ENCODE assay signal across 8 mouse cellular contexts in genomic region chr17:55944866-55945682, GRCm38 (mm10). TPM values are rescaled to one million over a fixed set of nuclear protein-coding genes. Genes with fewer than 3 reads are reported as not detected.
A peak's percentile ranks its signal among the peaks of the same experiment; 100 is the strongest.
DNase-seq lines count a peak whose midpoint lies in the region; ATAC-seq and TF ChIP-seq lines count a peak whose summit lies in the region.
"Not testable (repeated sequence)": the region's sequence is repeated elsewhere in the genome, so short reads cannot be mapped to it uniquely, and the experiment has no call there.

No protein-coding gene starts in this region.

- peak; percentile 97 for DNase-seq in brain, adult 2 months (ENCODE audit: low read depth, low spot score)
- DNase-seq in kidney, postnatal 10 days = peak; percentile 95
- DNase-seq in naive thymus-derived CD4-positive, alpha-beta T cell, adult 2 months (ENCODE audit: low read depth) = peak; percentile 79

- not testable (repeated sequence) for H3K9me3 ChIP-seq in heart, embryonic 13.5 days; liver, embryonic 12.5 days (replicated peaks); stomach, embryonic 14.5 days (ENCODE audit: control insufficient read depth, low read depth, low read length)

- peak overlapping the region; percentile 74 for H3K4me2 ChIP-seq in heart, embryonic 13.5 days
- H3K4me2 ChIP-seq in liver, embryonic 12.5 days = peak overlapping the region; percentile 86
- H3K4me2 ChIP-seq in stomach, embryonic 14.5 days (replicated peaks; ENCODE audit: low read depth, low read length) = peak overlapping the region; percentile 82

- ATAC-seq in erythroid progenitor cell, adult 5-6 weeks (replicated peaks; ENCODE audit: low FRiP score, poor library complexity, severe bottlenecking) = peak; percentile 93
- peak; percentile 94 for ATAC-seq in heart, embryonic 13.5 days (ENCODE audit: extremely low read depth, insufficient number of reproducible peaks, low FRiP score, low TSS enrichment)
- ATAC-seq in liver, embryonic 12.5 days = peak; percentile 96
- peak; percentile 96 for ATAC-seq in stomach, embryonic 14.5 days (ENCODE audit: insufficient number of reproducible peaks, insufficient read depth, low FRiP score, low read depth)

- not testable (repeated sequence) for TF ChIP-seq CTCF in C2C12 (IDR thresholded peaks at IDR 0.05; ENCODE audit: control insufficient read depth, insufficient read depth, insufficient read length)

- not testable (repeated sequence) for H3K79me2 ChIP-seq in C2C12 (ENCODE audit: control insufficient read depth, insufficient read depth)

- H3K4me1 ChIP-seq in heart, embryonic 13.5 days = peaks cover 10% of the 10 kb centered on the region
- H3K4me1 ChIP-seq in liver, embryonic 12.5 days = peaks cover 14% of the 10 kb centered on the region
- not testable (repeated sequence) for H3K4me1 ChIP-seq in stomach, embryonic 14.5 days (ENCODE audit: control insufficient read depth, insufficient read depth, low read length)

- not testable (repeated sequence) for H3K36me3 ChIP-seq in C2C12 (ENCODE audit: control insufficient read depth, insufficient read depth); stomach, embryonic 14.5 days (ENCODE audit: control insufficient read depth, insufficient read depth, low read length)
- H3K36me3 ChIP-seq in heart, embryonic 13.5 days = peaks cover 21% of the 10 kb centered on the region
- peaks cover 13% of the 10 kb centered on the region for H3K36me3 ChIP-seq in liver, embryonic 12.5 days

- peak overlapping the region; percentile 39 for H3K4me3 ChIP-seq in C2C12 (ENCODE audit: insufficient read depth, poor library complexity, severe bottlenecking)
- peak overlapping the region; percentile 61 for H3K4me3 ChIP-seq in heart, embryonic 13.5 days
- H3K4me3 ChIP-seq in liver, embryonic 12.5 days = peak overlapping the region; percentile 66
- H3K4me3 ChIP-seq in stomach, embryonic 14.5 days (ENCODE audit: low read depth, low read length) = peak overlapping the region; percentile 39

- peak overlapping the region; percentile 64 for H3ac ChIP-seq in C2C12 (ENCODE audit: control insufficient read depth, insufficient read length, low read depth)

- not testable (repeated sequence) for H3K79me3 ChIP-seq in C2C12 (ENCODE audit: low read depth)

- not testable (repeated sequence) for H3K27me3 ChIP-seq in C2C12 (ENCODE audit: control insufficient read depth, insufficient read depth, insufficient read length); heart, embryonic 13.5 days (replicated peaks); liver, embryonic 12.5 days (replicated peaks); stomach, embryonic 14.5 days (ENCODE audit: control insufficient read depth, insufficient read depth, low read length)

- H3K27ac ChIP-seq in heart, embryonic 13.5 days (replicated peaks) = peak overlapping the region; percentile 96
- peak overlapping the region; percentile 95 for H3K27ac ChIP-seq in liver, embryonic 12.5 days
- peak overlapping the region; percentile 82 for H3K27ac ChIP-seq in stomach, embryonic 14.5 days (ENCODE audit: low read length)

- WGBS in heart, embryonic 13.5 days = under 1% methylated on average over 56 of the region's 56 CpGs
- under 1% methylated on average over 56 of the region's 56 CpGs for WGBS in liver, embryonic 12.5 days (ENCODE audit: insufficient replicate concordance)
- WGBS in stomach, embryonic 14.5 days = 1% methylated on average over 53 of the region's 56 CpGs

- peak overlapping the region; percentile 82 for H3K9ac ChIP-seq in heart, embryonic 13.5 days
- H3K9ac ChIP-seq in liver, embryonic 12.5 days = peak overlapping the region; percentile 80
- peak overlapping the region; percentile 28 for H3K9ac ChIP-seq in stomach, embryonic 14.5 days (replicated peaks; ENCODE audit: low read depth, low read length)

RNA-seq across cellular contexts. Expression of gene Zfp119b, which starts 4.2 kb away (rescaled TPM):
- polyA plus RNA-seq in C2C12 (2012; fragmentation: generic; extraction: Trizol) = 0.68 TPM
- total RNA-seq in erythroid progenitor cell, adult 5-6 weeks (2015; ENCODE audit: low replicate concordance) = 1.4 TPM in 1 of 2 replicates, not detected in the other
- total RNA-seq in erythroid progenitor cell, adult 5-6 weeks (2017; ENCODE audit: low replicate concordance) = 1.2 and 6.4 TPM in 2 replicates
- polyA plus RNA-seq in heart, embryonic 13.5 days (2015; fragmentation: Nextera tagmentation; extraction: Ambion mirVana) = 3.6 and 4.3 TPM in 2 replicates
- polyA plus RNA-seq in liver, embryonic 12.5 days (2016; fragmentation: Nextera tagmentation; extraction: Ambion mirVana) = 1.8 and 2.5 TPM in 2 replicates
- polyA plus RNA-seq in stomach, embryonic 14.5 days (2014; fragmentation: Nextera tagmentation; extraction: Ambion mirVana) = 4.6 and 7.7 TPM in 2 replicates

RNA-seq across cellular contexts. Expression of gene Ebi3, which starts 7.4 kb away (rescaled TPM):
- polyA plus RNA-seq in C2C12 (2012; fragmentation: generic; extraction: Trizol) = not detected
- total RNA-seq in erythroid progenitor cell, adult 5-6 weeks (2015; ENCODE audit: low replicate concordance) = 5.4 and 6.8 TPM in 2 replicates
- 4.0 and 16.4 TPM in 2 replicates for total RNA-seq in erythroid progenitor cell, adult 5-6 weeks (2017; ENCODE audit: low replicate concordance)
- 0.34 and 1.3 TPM in 2 replicates for polyA plus RNA-seq in heart, embryonic 13.5 days (2015; fragmentation: Nextera tagmentation; extraction: Ambion mirVana)
- polyA plus RNA-seq in liver, embryonic 12.5 days (2016; fragmentation: Nextera tagmentation; extraction: Ambion mirVana) = 4.5 and 5.4 TPM in 2 replicates
- polyA plus RNA-seq in stomach, embryonic 14.5 days (2014; fragmentation: Nextera tagmentation; extraction: Ambion mirVana) = 2.7 and 3.1 TPM in 2 replicates

RNA-seq across cellular contexts. Expression of gene Yju2, which starts 13.8 kb away (rescaled TPM):
- 15.1 TPM for polyA plus RNA-seq in C2C12 (2012; fragmentation: generic; extraction: Trizol)
- 3.8 and 5.4 TPM in 2 replicates for total RNA-seq in erythroid progenitor cell, adult 5-6 weeks (2015; ENCODE audit: low replicate concordance)
- 1.7 and 5.4 TPM in 2 replicates for total RNA-seq in erythroid progenitor cell, adult 5-6 weeks (2017; ENCODE audit: low replicate concordance)
- polyA plus RNA-seq in heart, embryonic 13.5 days (2015; fragmentation: Nextera tagmentation; extraction: Ambion mirVana) = 18.0 and 18.8 TPM in 2 replicates
- 14.6 and 15.6 TPM in 2 replicates for polyA plus RNA-seq in liver, embryonic 12.5 days (2016; fragmentation: Nextera tagmentation; extraction: Ambion mirVana)
- 20.8 and 21.8 TPM in 2 replicates for polyA plus RNA-seq in stomach, embryonic 14.5 days (2014; fragmentation: Nextera tagmentation; extraction: Ambion mirVana)

RNA-seq across cellular contexts. Expression of gene Shd, which starts 25.2 kb away (rescaled TPM):
- polyA plus RNA-seq in C2C12 (2012; fragmentation: generic; extraction: Trizol) = not detected
- not detected in 2 replicates for total RNA-seq in erythroid progenitor cell, adult 5-6 weeks (2015; ENCODE audit: low replicate concordance)
- not detected in 2 replicates for total RNA-seq in erythroid progenitor cell, adult 5-6 weeks (2017; ENCODE audit: low replicate concordance)
- polyA plus RNA-seq in heart, embryonic 13.5 days (2015; fragmentation: Nextera tagmentation; extraction: Ambion mirVana) = 7.9 and 8.7 TPM in 2 replicates
- polyA plus RNA-seq in liver, embryonic 12.5 days (2016; fragmentation: Nextera tagmentation; extraction: Ambion mirVana) = 0.81 and 0.95 TPM in 2 replicates
- polyA plus RNA-seq in stomach, embryonic 14.5 days (2014; fragmentation: Nextera tagmentation; extraction: Ambion mirVana) = 12.1 and 16.6 TPM in 2 replicates

RNA-seq across cellular contexts. Expression of gene Fsd1, which starts 41.2 kb away (rescaled TPM):
- polyA plus RNA-seq in C2C12 (2012; fragmentation: generic; extraction: Trizol) = 1.2 TPM
- not detected in 2 replicates for total RNA-seq in erythroid progenitor cell, adult 5-6 weeks (2015; ENCODE audit: low replicate concordance)
- total RNA-seq in erythroid progenitor cell, adult 5-6 weeks (2017; ENCODE audit: low replicate concordance) = not detected in 2 replicates
- polyA plus RNA-seq in heart, embryonic 13.5 days (2015; fragmentation: Nextera tagmentation; extraction: Ambion mirVana) = 4.5 and 5.0 TPM in 2 replicates
- 1.7 and 2.3 TPM in 2 replicates for polyA plus RNA-seq in liver, embryonic 12.5 days (2016; fragmentation: Nextera tagmentation; extraction: Ambion mirVana)
- polyA plus RNA-seq in stomach, embryonic 14.5 days (2014; fragmentation: Nextera tagmentation; extraction: Ambion mirVana) = 13.7 and 17.6 TPM in 2 replicates

Comparison
In these comparisons a context has a peak if more than half of its experiments do, and no peak if none do; other contexts are left out.
1. Peak in every context shown above with its lines: DNase-seq, ATAC-seq, H3K4me3 ChIP-seq and H3K27ac ChIP-seq.
2. H3K9ac ChIP-seq: peak in every context shown above with its lines; median percentile 82 in heart, embryonic 13.5 days; 80 in liver, embryonic 12.5 days; 28 in stomach, embryonic 14.5 days.